ENCODE assay signal across 8 mouse cellular contexts in the genomic region with DNA sequence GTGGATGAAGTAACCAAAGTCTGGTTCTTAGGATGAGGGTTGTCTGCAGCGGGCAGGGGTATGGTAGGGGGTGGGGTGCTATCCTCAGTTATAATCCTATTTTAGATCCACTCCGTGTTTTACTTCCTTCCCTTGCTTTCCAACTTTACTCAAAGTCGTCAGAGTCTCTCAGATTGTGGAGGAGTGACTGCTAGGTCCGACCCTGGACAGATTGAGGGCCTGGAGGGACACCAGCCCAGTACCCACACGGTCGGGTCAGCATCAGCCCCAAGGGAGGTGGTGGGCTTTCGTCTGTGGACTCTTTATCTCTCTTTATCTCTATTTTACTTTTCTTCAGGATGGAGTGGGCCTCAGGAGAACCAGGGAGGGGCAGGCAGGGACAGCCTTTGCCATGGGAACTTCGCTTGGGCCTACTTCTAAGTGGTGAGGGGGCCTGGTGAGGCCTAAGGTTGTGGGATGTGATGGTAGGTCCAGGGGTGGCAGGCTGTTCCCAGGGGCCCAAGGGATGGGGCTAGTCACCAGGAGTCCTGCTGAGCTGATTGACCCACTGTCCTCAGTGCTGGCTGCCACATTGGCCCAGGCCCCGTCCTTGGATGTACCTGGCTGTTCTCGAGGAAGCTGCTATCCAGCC. TPM values are rescaled to one million over a fixed set of nuclear protein-coding genes. Genes with fewer than 3 reads are reported as not detected.
DNase-seq lines count a peak whose midpoint lies in the region; ATAC-seq and TF ChIP-seq lines count a peak whose summit lies in the region.

Gene Lamb2 (plus strand): TSS at position 16 of the 631 bp plus-strand sequence.

- DNase-seq in kidney, postnatal 0 days (ENCODE audit: low spot score): peak; percentile 95
- DNase-seq in lung, embryonic 14.5 days: peak; percentile 97
- DNase-seq in skeletal muscle tissue, adult 2 months (ENCODE audit: low read depth, low spot score): peak; percentile 72
- DNase-seq in cerebellum, adult 8-10 months: no peak

- H3K4me1 ChIP-seq in megakaryocyte, embryonic 14.5 days: peaks cover 30% of the 10 kb centered on the region
- peaks cover 21% of the 10 kb centered on the region for H3K4me1 ChIP-seq in embryonic facial prominence, embryonic 12.5 days
- H3K4me1 ChIP-seq in heart, embryonic 12.5 days (replicated peaks): peaks cover 27% of the 10 kb centered on the region
- H3K4me1 ChIP-seq in kidney, postnatal 0 days (replicated peaks; ENCODE audit: insufficient read depth, low read length): peaks cover 13% of the 10 kb centered on the region
- peaks cover 11% of the 10 kb centered on the region for H3K4me1 ChIP-seq in lung, embryonic 14.5 days (ENCODE audit: insufficient read depth)

- H3K4me3 ChIP-seq in megakaryocyte, embryonic 14.5 days (replicated peaks): peak within 1 kb of the TSS; percentile 75
- peak within 1 kb of the TSS; percentile 56 for H3K4me3 ChIP-seq in embryonic facial prominence, embryonic 12.5 days
- peak within 1 kb of the TSS; percentile 61 for H3K4me3 ChIP-seq in heart, embryonic 12.5 days
- peak within 1 kb of the TSS; percentile 54 for H3K4me3 ChIP-seq in kidney, postnatal 0 days (replicated peaks; ENCODE audit: low read depth, low read length)
- peak within 1 kb of the TSS; percentile 57 for H3K4me3 ChIP-seq in lung, embryonic 14.5 days (ENCODE audit: low read depth, low read length)

- TF ChIP-seq CTCF in kidney, postnatal 0 days (IDR thresholded peaks at IDR 0.05; ENCODE audit: low read depth): no peak
- no peak for TF ChIP-seq CTCF in lung, embryonic 14.5 days (IDR thresholded peaks at IDR 0.05; ENCODE audit: low read depth)

- H3K9me3 ChIP-seq in megakaryocyte, embryonic 14.5 days: no peaks in the 10 kb centered on the region
- H3K9me3 ChIP-seq in embryonic facial prominence, embryonic 12.5 days: no peaks in the 10 kb centered on the region
- H3K9me3 ChIP-seq in heart, embryonic 12.5 days (replicated peaks): no peaks in the 10 kb centered on the region
- H3K9me3 ChIP-seq in kidney, postnatal 0 days (replicated peaks; ENCODE audit: low read length): no peaks in the 10 kb centered on the region
- H3K9me3 ChIP-seq in lung, embryonic 14.5 days (ENCODE audit: low read depth, low read length): no peaks in the 10 kb centered on the region

- no peak for ATAC-seq in megakaryocyte, adult 5-6 weeks (ENCODE audit: poor library complexity, severe bottlenecking)
- ATAC-seq in embryonic facial prominence, embryonic 12.5 days (ENCODE audit: insufficient number of reproducible peaks, insufficient read depth, low FRiP score, low TSS enrichment): peak; percentile 30
- ATAC-seq in heart, embryonic 12.5 days (ENCODE audit: insufficient number of reproducible peaks, low FRiP score): peak; percentile 52
- ATAC-seq in kidney, postnatal 0 days (replicated peaks; ENCODE audit: low FRiP score, low read depth): peak; percentile 46; the same call in 1 of the 2 replicates
- peak; percentile 76 for ATAC-seq in lung, embryonic 14.5 days (ENCODE audit: insufficient read depth)

- WGBS in embryonic facial prominence, embryonic 12.5 days: 7% methylated on average over 10 of the region's 10 CpGs
- WGBS in heart, embryonic 12.5 days: 10% methylated on average over 10 of the region's 10 CpGs
- WGBS in kidney, postnatal 0 days: 5% methylated on average over 10 of the region's 10 CpGs
- WGBS in lung, embryonic 14.5 days: 8% methylated on average over 10 of the region's 10 CpGs

- peak within 1 kb of the TSS; percentile 87 for H3K4me2 ChIP-seq in embryonic facial prominence, embryonic 12.5 days (replicated peaks)
- H3K4me2 ChIP-seq in heart, embryonic 12.5 days: peak within 1 kb of the TSS; percentile 90
- H3K4me2 ChIP-seq in kidney, postnatal 0 days (ENCODE audit: low read length): peak within 1 kb of the TSS; percentile 86
- peak within 1 kb of the TSS; percentile 90 for H3K4me2 ChIP-seq in lung, embryonic 14.5 days

- H3K27me3 ChIP-seq in megakaryocyte, embryonic 14.5 days (replicated peaks): peaks cover 65% of the 10 kb centered on the region
- 0 out of 2 replicates have a peak, but pooled peaks cover 2% of the 10 kb centered on the region for H3K27me3 ChIP-seq in embryonic facial prominence, embryonic 12.5 days
- H3K27me3 ChIP-seq in heart, embryonic 12.5 days (replicated peaks): no peaks in the 10 kb centered on the region
- no peaks in the 10 kb centered on the region for H3K27me3 ChIP-seq in kidney, postnatal 0 days (ENCODE audit: insufficient read depth, low read length)
- H3K27me3 ChIP-seq in lung, embryonic 14.5 days (ENCODE audit: insufficient read depth, low read length): no peaks in the 10 kb centered on the region

- no peaks in the 10 kb centered on the region for H3K36me3 ChIP-seq in megakaryocyte, embryonic 14.5 days (replicated peaks; ENCODE audit: low read length)
- H3K36me3 ChIP-seq in embryonic facial prominence, embryonic 12.5 days: peaks cover 36% of the 10 kb centered on the region
- peaks cover 34% of the 10 kb centered on the region for H3K36me3 ChIP-seq in heart, embryonic 12.5 days
- H3K36me3 ChIP-seq in kidney, postnatal 0 days (ENCODE audit: insufficient read depth, low read length): peaks cover 21% of the 10 kb centered on the region
- peaks cover 36% of the 10 kb centered on the region for H3K36me3 ChIP-seq in lung, embryonic 14.5 days (ENCODE audit: insufficient read depth)

- H3K27ac ChIP-seq in embryonic facial prominence, embryonic 12.5 days: peak within 1 kb of the TSS; percentile 85
- H3K27ac ChIP-seq in heart, embryonic 12.5 days (ENCODE audit: poor library complexity, severe bottlenecking): peak within 1 kb of the TSS; percentile 86
- H3K27ac ChIP-seq in kidney, postnatal 0 days: peak within 1 kb of the TSS; percentile 89
- H3K27ac ChIP-seq in lung, embryonic 14.5 days (ENCODE audit: low read depth): peak within 1 kb of the TSS; percentile 93

- peak within 1 kb of the TSS; percentile 70 for H3K9ac ChIP-seq in embryonic facial prominence, embryonic 12.5 days
- H3K9ac ChIP-seq in heart, embryonic 12.5 days: peak within 1 kb of the TSS; percentile 85
- peak within 1 kb of the TSS; percentile 85 for H3K9ac ChIP-seq in kidney, postnatal 0 days (ENCODE audit: low read depth, low read length)
- peak within 1 kb of the TSS; percentile 83 for H3K9ac ChIP-seq in lung, embryonic 14.5 days

RNA-seq across cellular contexts. Expression of gene Lamb2, which starts in this region (rescaled TPM):
- 0.04 TPM in 1 of 2 replicates, not detected in the other for polyA plus RNA-seq in megakaryocyte, embryonic 14.5 days (2012; ENCODE audit: insufficient read depth, low replicate concordance)
- total RNA-seq in megakaryocyte, adult 5-6 weeks (2015): 0.13 and 0.73 TPM in 2 replicates
- 0.33 and 0.37 TPM in 2 replicates for total RNA-seq in megakaryocyte, adult 5-6 weeks (2017)
- 51.3 and 58.5 TPM in 2 replicates for polyA plus RNA-seq in embryonic facial prominence, embryonic 12.5 days (2016; fragmentation: Nextera tagmentation; extraction: Ambion mirVana)
- 67.2 and 68.6 TPM in 2 replicates for polyA plus RNA-seq in heart, embryonic 12.5 days (2016; fragmentation: Nextera tagmentation; extraction: Ambion mirVana)
- polyA plus RNA-seq in kidney, postnatal 0 days (2015; fragmentation: Nextera tagmentation; extraction: Ambion mirVana): 35.6 and 38.9 TPM in 2 replicates
- 47.9 and 48.6 TPM in 2 replicates for polyA plus RNA-seq in lung, embryonic 14.5 days (2014; fragmentation: Nextera tagmentation; extraction: Ambion mirVana)

Comparison
In these comparisons a context has a peak if more than half of its experiments do, and no peak if none do; other contexts are left out.
1. RNA of gene Lamb2 (polyA plus RNA-seq): 67.2 to 68.6 TPM in heart, embryonic 12.5 days, 51.3 to 58.5 TPM in embryonic facial prominence, embryonic 12.5 days, 47.9 to 48.6 TPM in lung, embryonic 14.5 days and 35.6 to 38.9 TPM in kidney, postnatal 0 days; 0.04 TPM in megakaryocyte, embryonic 14.5 days; every median in the first group is over 10 times any median in the second.
2. Peak in every context shown above with its lines, with median percentiles within 50 percentile points of each other: H3K4me3 ChIP-seq, H3K27ac ChIP-seq, H3K4me2 ChIP-seq and H3K9ac ChIP-seq.